Mouse (Mus musculus) liver, embryonic 11.5 days (tissue): Measurements from ENCODE around the gene Tex22. TPM values are rescaled to one million over a fixed set of nuclear protein-coding genes. Genes with fewer than 3 reads are reported as not detected.

Source experiments
- ATAC-seq: fragments of 200-750 bp; cut with Nextera tagmentation; replicated peaks from 2 replicates; pipeline ENCODE4 v1.8.0; 2017; ENCODE audit warnings: moderate number of reproducible peaks, mild to moderate bottlenecking, moderate TSS enrichment, moderate library complexity; ENCODE audit not compliant: low FRiP score
- DNase-seq: peaks from one replicate; pipeline ENCODE4 v3.0.0-alpha.2; 2017; ENCODE audit warnings: low spot score
- H3K27ac ChIP-seq: fragments of 300-500 bp; sonication (generic); 2 replicates; pipeline ENCODE4 v1.5.1; 2014; ENCODE audit warnings: mild to moderate bottlenecking, low read depth, low read length, control low read depth
- H3K27me3 ChIP-seq: fragments of 300-500 bp; sonication (generic); replicated peaks from 2 replicates; pipeline ENCODE4 v1.6.1; 2014; ENCODE audit warnings: low read length, mixed read lengths; ENCODE audit not compliant: control insufficient read depth, insufficient read depth
- H3K36me3 ChIP-seq: fragments of 300-500 bp; sonication (generic); 2 replicates; pipeline ENCODE4 v1.6.1; 2014; ENCODE audit warnings: mild to moderate bottlenecking, low read length, moderate library complexity, mixed read lengths; ENCODE audit not compliant: control insufficient read depth, insufficient read depth
- H3K4me1 ChIP-seq: fragments of 300-500 bp; sonication (generic); replicated peaks from 2 replicates; pipeline ENCODE4 v1.6.1; 2014; ENCODE audit warnings: low read length, mixed read lengths; ENCODE audit not compliant: control insufficient read depth, insufficient read depth
- H3K4me2 ChIP-seq: fragments of 300-500 bp; sonication (generic); 2 replicates; pipeline ENCODE4 v1.6.1; 2014; ENCODE audit warnings: mild to moderate bottlenecking, control low read depth, moderate library complexity
- H3K4me3 ChIP-seq: fragments of 300-500 bp; sonication (generic); 2 replicates; pipeline ENCODE4 v1.5.1; 2014; ENCODE audit warnings: low read depth, low read length, control low read depth
- H3K9ac ChIP-seq: fragments of 300-500 bp; sonication (generic); 2 replicates; pipeline ENCODE4 v1.6.1; 2014; ENCODE audit warnings: low read depth, low read length, control low read depth
- H3K9me3 ChIP-seq: fragments of 300-500 bp; sonication (generic); 2 replicates; pipeline ENCODE4 v1.6.1; 2016; ENCODE audit warnings: low read length, inconsistent platforms, mixed read lengths; ENCODE audit not compliant: control insufficient read depth
- WGBS: fragments of 180-500 bp; shearing (Covaris S2); extraction: QIAGEN DNeasy Blood & Tissue Kit; methylation state at CpG from one replicate; pipeline ENCODE4 v1.1.7; 2014; 5-methylcytosine and 5-hydroxymethylcytosine counted together
- polyA plus RNA-seq: library from polyadenylated mRNA; unstranded; fragments of >200 nt; fragmentation: Nextera tagmentation; extraction: Ambion mirVana; gene quantifications from 2 replicates; pipeline ENCODE4 v1.2.1, GENCODE M21; 2014

Gene Tex22
- polyA plus RNA-seq, 1 experiment from 2014 or later = not detected

- DNase-seq (no peak), ATAC-seq (no peak)
- WGBS = 81% methylated on average over 11 of the region's 11 CpGs
- no peak overlapping the region; the same call in 1 of the 2 replicates for H3K27ac ChIP-seq
- H3K4me1 ChIP-seq = peaks cover 40% of the 10 kb centered on the region
- H3K9me3 ChIP-seq = no peaks in the 10 kb centered on the region
- H3K36me3 ChIP-seq = 0 out of 2 replicates have a peak, but pooled peaks cover 4% of the 10 kb centered on the region
- H3K4me3 ChIP-seq = no peak overlapping the region
- no peak overlapping the region for H3K4me2 ChIP-seq
- no peaks in the 10 kb centered on the region for H3K27me3 ChIP-seq
- H3K9ac ChIP-seq = no peak overlapping the region
Observed at GRCm38 (mm10) chr12:113032296-113033250, 41.7 kb upstream of the Tex22 start.

GRCm38 (mm10) chr12:113035093-113035492 lies 39.2 kb upstream of the Tex22 start:
- Histone ChIP-seq H3K9ac (no peak overlapping the region), H3K27me3 (no peaks in the 10 kb centered on the region), H3K4me1 (peaks cover 38% of the 10 kb centered on the region), H3K9me3 (no peaks in the 10 kb centered on the region), H3K4me3 (no peak overlapping the region), H3K36me3 (no peaks in the 10 kb centered on the region), H3K4me2 (no peak overlapping the region), H3K27ac (no peak overlapping the region)
- WGBS = 70% methylated on average over 2 of the region's 2 CpGs
- no peak for ATAC-seq
- no peak for DNase-seq

- no peaks in the 10 kb centered on the region for H3K9me3 ChIP-seq
- DNase-seq = no peak
- ATAC-seq = peak; percentile 75
- no peaks in the 10 kb centered on the region for H3K27me3 ChIP-seq
- H3K4me2 ChIP-seq = no peak overlapping the region
- H3K4me3 ChIP-seq = no peak overlapping the region
- H3K9ac ChIP-seq = no peak overlapping the region
- no peaks in the 10 kb centered on the region for H3K36me3 ChIP-seq
- 69% methylated on average over 4 of the region's 4 CpGs for WGBS
- H3K27ac ChIP-seq = peak overlapping the region; percentile 38; the same call in 1 of the 2 replicates
- H3K4me1 ChIP-seq = peaks cover 27% of the 10 kb centered on the region
Observed at GRCm38 (mm10) chr12:113036996-113037395, 37.3 kb upstream of the Tex22 start.

- DNase-seq (no peak), ATAC-seq (no peak)
- Histone ChIP-seq H3K9me3 (no peaks in the 10 kb centered on the region), H3K4me1 (peaks cover 28% of the 10 kb centered on the region), H3K27ac (no peak overlapping the region), H3K9ac (no peak overlapping the region), H3K36me3 (no peaks in the 10 kb centered on the region), H3K4me2 (no peak overlapping the region), H3K4me3 (no peak overlapping the region), H3K27me3 (no peaks in the 10 kb centered on the region)
- 81% methylated on average over 4 of the region's 4 CpGs for WGBS
Observed at GRCm38 (mm10) chr12:113038414-113038813, 35.9 kb upstream of the Tex22 start.

GRCm38 (mm10) chr12:113041481-113042439 lies 32.5 kb upstream of the Tex22 start:
- Histone ChIP-seq H3K27me3 (no peaks in the 10 kb centered on the region), H3K4me2 (no peak overlapping the region), H3K4me1 (peaks cover 24% of the 10 kb centered on the region), H3K27ac (peak overlapping the region; percentile 55), H3K4me3 (no peak overlapping the region), H3K9ac (no peak overlapping the region), H3K36me3 (no peaks in the 10 kb centered on the region; the same call in none of the 2 replicates), H3K9me3 (no peaks in the 10 kb centered on the region)
- peak; percentile 41; the same call in 1 of the 2 replicates for ATAC-seq
- WGBS = 70% methylated on average over 15 of the region's 15 CpGs
- no peak for DNase-seq

- Histone ChIP-seq H3K27me3 (no peaks in the 10 kb centered on the region), H3K36me3 (no peaks in the 10 kb centered on the region; the same call in none of the 2 replicates), H3K9me3 (no peaks in the 10 kb centered on the region), H3K4me3 (no peak overlapping the region), H3K4me1 (peaks cover 19% of the 10 kb centered on the region), H3K27ac (peak overlapping the region; percentile 55), H3K4me2 (peak overlapping the region; percentile 41), H3K9ac (no peak overlapping the region)
- WGBS = 44% methylated on average over 2 of the region's 2 CpGs
- ATAC-seq (peak; percentile 88), DNase-seq (no peak)
Observed at GRCm38 (mm10) chr12:113042543-113042942, 31.8 kb upstream of the Tex22 start.

- Histone ChIP-seq H3K4me3 (no peak overlapping the region), H3K4me1 (peaks cover 17% of the 10 kb centered on the region), H3K9me3 (no peaks in the 10 kb centered on the region), H3K27ac (no peak overlapping the region), H3K9ac (no peak overlapping the region), H3K36me3 (peaks cover 4% of the 10 kb centered on the region), H3K27me3 (no peaks in the 10 kb centered on the region), H3K4me2 (no peak overlapping the region)
- ATAC-seq = no peak
- DNase-seq = no peak
- WGBS = 92% methylated on average over 3 of the region's 3 CpGs
Observed at GRCm38 (mm10) chr12:113044916-113045677, 29.2 kb upstream of the Tex22 start.

- ATAC-seq (no peak), DNase-seq (no peak)
- H3K36me3 ChIP-seq = peaks cover 4% of the 10 kb centered on the region
- H3K4me1 ChIP-seq = peaks cover 11% of the 10 kb centered on the region
- H3K9ac ChIP-seq = no peak overlapping the region
- no peak overlapping the region for H3K27ac ChIP-seq
- H3K9me3 ChIP-seq = no peaks in the 10 kb centered on the region
- H3K4me3 ChIP-seq = no peak overlapping the region
- 81% methylated on average over 15 of the region's 15 CpGs for WGBS
- H3K27me3 ChIP-seq = no peaks in the 10 kb centered on the region
- H3K4me2 ChIP-seq = no peak overlapping the region
Observed at GRCm38 (mm10) chr12:113046861-113047260, 27.4 kb upstream of the Tex22 start.
